Mouse (Mus musculus) embryonic facial prominence, embryonic 10.5 days (tissue): ENCODE measurements around the gene Slc19a2. TPM values are rescaled to one million over a fixed set of nuclear protein-coding genes. Genes with fewer than 3 reads are reported as not detected.
A peak's percentile ranks its signal among the peaks of the same experiment; 100 is the strongest.

Experiments
- DNase-seq: peaks from one replicate; pipeline ENCODE4 v3.0.0-alpha.2; 2017; ENCODE audit warnings: low spot score
- H3K27ac ChIP-seq: fragments of 300-500 bp; sonication (generic); replicated peaks from 2 replicates; pipeline ENCODE4 v1.5.1; 2016; ENCODE audit warnings: mild to moderate bottlenecking
- H3K27me3 ChIP-seq: fragments of 300-500 bp; sonication (generic); replicated peaks from 2 replicates; pipeline ENCODE4 v1.6.1; 2016; ENCODE audit warnings: low read depth, mild to moderate bottlenecking; ENCODE audit not compliant: poor library complexity, severe bottlenecking
- H3K36me3 ChIP-seq: fragments of 300-500 bp; sonication (generic); replicated peaks from 2 replicates; pipeline ENCODE4 v1.6.1; 2016; ENCODE audit warnings: mild to moderate bottlenecking, moderate library complexity
- H3K4me1 ChIP-seq: fragments of 300-500 bp; sonication (generic); 2 replicates; pipeline ENCODE4 v1.6.1; 2016
- H3K4me3 ChIP-seq: fragments of 300-500 bp; sonication (generic); 2 replicates; pipeline ENCODE4 v1.5.1; 2016; ENCODE audit warnings: mild to moderate bottlenecking, moderate library complexity
- H3K9me3 ChIP-seq: fragments of 300-500 bp; sonication (generic); 2 replicates; pipeline ENCODE4 v1.6.1; 2016; ENCODE audit warnings: mild to moderate bottlenecking
- WGBS: fragments of 180-500 bp; shearing (Covaris S2); methylation state at CpG from one replicate; pipeline ENCODE4 v1.1.7; 2016; 5-methylcytosine and 5-hydroxymethylcytosine counted together
- polyA plus RNA-seq: library from polyadenylated mRNA; unstranded; fragments of >200 nt; fragmentation: Nextera tagmentation; extraction: Ambion mirVana; gene quantifications from 2 replicates; pipeline ENCODE4 v1.2.1, GENCODE M21; 2016

Gene Slc19a2
- polyA plus RNA-seq, 1 experiment from 2014 or later: 10.8 TPM

DNA sequence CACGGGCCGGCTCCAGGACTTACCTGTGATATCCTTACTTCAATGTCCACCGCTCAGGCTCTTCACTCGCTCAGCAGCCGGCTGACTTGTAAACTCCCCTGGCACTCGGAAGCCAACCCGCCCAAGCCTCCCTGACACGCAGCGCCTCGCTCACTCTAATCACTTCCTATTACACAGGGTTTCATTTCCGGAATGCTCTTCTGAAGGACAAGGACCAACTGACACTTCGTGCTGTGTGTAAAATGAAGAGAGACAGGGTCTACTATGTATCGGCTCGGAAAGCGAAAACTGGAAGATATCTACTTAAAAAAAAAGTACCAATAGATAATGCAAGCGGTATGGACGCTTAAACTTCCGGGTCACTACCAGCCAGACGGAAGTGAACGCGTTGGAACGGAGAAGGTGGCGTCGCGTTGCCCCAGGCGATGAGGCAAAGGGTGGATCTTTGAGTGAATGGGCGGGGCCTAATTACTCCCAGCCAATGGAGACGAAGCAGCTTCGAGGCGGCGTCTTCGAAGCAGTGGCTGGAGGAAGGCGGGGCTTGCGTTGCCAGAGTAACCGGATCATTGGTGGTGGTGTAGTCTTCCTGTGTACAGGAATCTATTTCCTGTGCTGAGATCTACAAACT is 58.4 kb downstream of the Slc19a2 start, which contains the start of gene Blzf1:
TSS of gene Blzf1 (minus strand) at position 366 of the 628 bp plus-strand sequence.
- under 1% methylated on average over 35 of the region's 35 CpGs for WGBS
- Histone ChIP-seq H3K4me3 (peak within 1 kb of the TSS; percentile 85), H3K4me1 (peaks cover 14% of the 10 kb centered on the region), H3K36me3 (peaks cover 30% of the 10 kb centered on the region), H3K27ac (peak within 1 kb of the TSS; percentile 83), H3K9me3 (no peaks in the 10 kb centered on the region), H3K27me3 (no peaks in the 10 kb centered on the region)
- DNase-seq: peak; percentile 99

- peak overlapping the region; percentile 79 for H3K27ac ChIP-seq
- peak overlapping the region; percentile 85 for H3K4me3 ChIP-seq
- H3K36me3 ChIP-seq: peaks cover 29% of the 10 kb centered on the region
- H3K4me1 ChIP-seq: peaks cover 14% of the 10 kb centered on the region
- no peaks in the 10 kb centered on the region for H3K9me3 ChIP-seq
- 13% methylated on average over 10 of the region's 10 CpGs for WGBS
- DNase-seq: no peak
- no peaks in the 10 kb centered on the region for H3K27me3 ChIP-seq
Observed at GRCm38 (mm10) chr1:164307922-164308321, 59.1 kb downstream of the Slc19a2 start.

DNA sequence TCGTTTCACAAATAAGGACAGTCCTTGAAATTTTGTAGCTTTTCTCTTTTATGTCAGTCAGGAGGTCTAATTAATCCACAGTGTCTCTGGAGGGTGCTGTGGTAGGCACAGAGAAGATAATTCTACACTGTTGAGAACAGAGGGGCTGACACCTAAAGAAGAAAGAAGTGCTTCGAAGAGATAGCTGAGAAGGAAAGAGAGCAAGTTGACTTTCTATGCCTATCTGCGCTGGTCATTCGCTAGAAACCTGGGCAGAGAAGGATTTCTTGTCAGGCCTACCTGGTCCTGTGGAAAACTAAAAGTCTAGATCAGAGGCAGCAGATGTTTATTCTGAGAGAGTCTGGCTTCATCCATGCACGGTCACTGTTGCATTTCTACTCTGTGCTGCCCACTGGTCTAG is 65.2 kb downstream of the Slc19a2 start:
- Histone ChIP-seq H3K36me3 (peaks cover 39% of the 10 kb centered on the region), H3K4me1 (no peaks in the 10 kb centered on the region), H3K27me3 (no peaks in the 10 kb centered on the region), H3K27ac (no peak overlapping the region), H3K9me3 (no peaks in the 10 kb centered on the region), H3K4me3 (no peak overlapping the region)
- WGBS: 91% methylated on average over 5 of the region's 5 CpGs
- DNase-seq: no peak

Other genes starting within 250 kb of the Slc19a2 start
- gene Sele, start 200.8 kb upstream of the Slc19a2 start, polyA plus RNA-seq: not detected in 2 replicates
- not detected in 2 replicates for gene Sell, start 187.1 kb upstream of the Slc19a2 start, polyA plus RNA-seq
- not detected in 2 replicates for gene Selp, start 133.8 kb upstream of the Slc19a2 start, polyA plus RNA-seq
- 0.37 and 0.41 TPM in 2 replicates for gene F5, start 97.2 kb upstream of the Slc19a2 start, polyA plus RNA-seq
- gene Ccdc181, start 26.5 kb downstream of the Slc19a2 start, polyA plus RNA-seq: 8.3 and 8.5 TPM in 2 replicates
- 40.6 and 46.1 TPM in 2 replicates for gene Nme7, start 55.1 kb downstream of the Slc19a2 start, polyA plus RNA-seq
- 25.1 and 26.6 TPM in 2 replicates for gene Blzf1, start 58.4 kb downstream of the Slc19a2 start, polyA plus RNA-seq
- gene Atp1b1, start 209.3 kb downstream of the Slc19a2 start, polyA plus RNA-seq: 6.9 and 7.4 TPM in 2 replicates